Mouse (Mus musculus): ENCODE measurements around the gene Sidt2.
A peak's percentile ranks its signal among the peaks of the same experiment; 100 is the strongest.

Gene Sidt2

GRCm38 (mm10) chr9:45907078-45907428 lies 48.0 kb downstream of the Sidt2 start:
- no peak for DNase-seq

DNA sequence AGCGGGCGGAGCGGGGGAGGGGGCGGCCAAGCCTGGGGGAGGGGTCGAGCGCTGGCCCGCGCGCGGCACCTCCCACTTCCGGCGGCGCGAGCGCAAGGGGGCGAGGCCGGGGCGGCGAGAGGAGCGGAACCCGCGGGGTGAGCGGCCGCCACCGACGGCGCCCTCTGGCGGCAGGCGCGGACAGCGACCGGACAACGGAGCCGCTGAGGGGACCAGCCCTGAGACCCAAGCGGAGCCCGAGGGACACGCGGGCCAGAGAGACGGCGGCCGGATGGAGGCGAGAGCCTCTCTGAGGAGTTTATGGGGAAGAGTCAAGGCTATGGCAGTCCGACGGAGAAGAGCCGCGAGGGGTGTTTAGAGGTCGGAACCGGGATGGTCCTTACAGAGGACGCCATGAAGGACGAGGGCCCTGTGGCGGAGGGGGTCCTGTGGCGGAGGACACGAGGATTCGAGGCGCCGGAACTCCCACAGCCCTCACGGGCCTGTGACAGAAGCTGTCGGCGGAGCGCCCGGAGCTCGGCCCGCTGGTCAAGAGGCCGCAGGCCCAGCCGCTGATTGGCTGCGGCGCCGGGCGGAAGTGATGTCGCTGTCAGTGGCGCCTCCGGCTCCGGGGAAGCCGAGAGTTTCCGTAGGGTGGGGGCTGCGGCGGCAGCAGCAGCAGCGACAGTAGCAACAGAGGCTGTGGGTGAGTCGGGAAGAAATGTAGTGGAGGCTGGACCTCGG lies 48.5 kb downstream of the Sidt2 start, which contains the start of the genes Pcsk7 and Rnf214:
Pcsk7 (plus strand) TSS at position 143 of the 723 bp plus-strand sequence.
Rnf214 (minus strand) TSS at position 557 of the 723 bp plus-strand sequence.
- peak; percentile 93 to 96 for DNase-seq

- peak; percentile 56 to 69 for DNase-seq
Observed at GRCm38 (mm10) chr9:45905811-45906237, 49.2 kb downstream of the Sidt2 start.

DNA sequence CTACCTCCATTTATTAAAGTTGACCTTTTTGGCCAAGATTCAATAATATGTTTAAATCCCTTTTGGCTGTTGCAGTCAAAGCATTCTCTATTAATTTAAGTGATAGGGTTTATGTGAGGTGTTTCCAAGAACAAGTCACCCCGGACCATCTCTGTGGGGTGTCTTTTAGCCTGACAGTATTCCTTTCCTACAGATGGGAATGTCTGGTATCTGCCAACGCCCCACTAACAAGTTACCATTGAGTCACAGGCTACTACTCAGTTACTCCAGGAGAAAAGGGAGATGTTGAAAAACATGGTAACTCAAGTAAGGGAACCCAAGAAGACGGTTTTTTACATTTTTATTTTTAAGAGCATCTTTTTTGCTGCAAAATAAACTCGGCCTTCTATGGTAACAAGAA lies 49.9 kb downstream of the Sidt2 start:
- DNase-seq = no peak

GRCm38 (mm10) chr9:45893681-45894080 lies 61.4 kb downstream of the Sidt2 start:
- no peak for DNase-seq
